Mouse (Mus musculus): ENCODE results near the gene Hsd17b11. TPM values are rescaled to one million over a fixed set of nuclear protein-coding genes. Genes with fewer than 3 reads are reported as not detected.

Hsd17b11 gene
- total RNA-seq, 1 experiment = 45.6 TPM

- Histone ChIP-seq H3K4me3 (ENCODE audit: insufficient read depth in 1 of 2, low read depth in 1 of 2, low read length in 2 of 2, poor library complexity in 1 of 2, severe bottlenecking in 1 of 2) (no peak overlapping the region), H3K4me1 (ENCODE audit: control insufficient read depth in 2 of 2, insufficient read depth in 2 of 2, low read length in 2 of 2, poor library complexity in 1 of 2) (no peaks in the 10 kb centered on the region), H3K27ac (ENCODE audit: insufficient read depth, low read depth, low read length, poor library complexity, severe bottlenecking) (no peak overlapping the region), H3K9ac (ENCODE audit: insufficient read depth, low read depth, low read length, poor library complexity, severe bottlenecking) (no peak overlapping the region), H3K36me3 (ENCODE audit: control insufficient read depth, insufficient read depth, low read length, poor library complexity, severe bottlenecking) (peaks cover 29% of the 10 kb centered on the region), H3K9me3 (ENCODE audit: control insufficient read depth, insufficient read depth, low read depth, low read length) (no peaks in the 10 kb centered on the region)
- no peak for TF ChIP-seq CHD2 (IDR thresholded peaks at IDR 0.05; ENCODE audit: low read depth, low read length)
- TF ChIP-seq ZNF384 (IDR thresholded peaks at IDR 0.05; ENCODE audit: low read depth, low read length) = no peak
- no peak for TF ChIP-seq MAFK (IDR thresholded peaks at IDR 0.05; ENCODE audit: insufficient read depth, low read depth, low read length)
- TF ChIP-seq ZC3H11A (IDR thresholded peaks at IDR 0.05; ENCODE audit: borderline replicate concordance, low read depth, low read length) = no peak
- no peak for TF ChIP-seq HCFC1 (IDR thresholded peaks at IDR 0.05; ENCODE audit: borderline replicate concordance, insufficient read depth, low read length)
- in situ Hi-C loops (cut with MboI; ENCODE audit: low sequenced_read_pairs in 2 of 2, unreplicated experiment in 2 of 2) = no loop called here
- no peak for DNase-seq (ENCODE audit: low read depth, low spot score)
These were observed 34.6 kb upstream of the Hsd17b11 start for GRCm38 (mm10) chr5:104056295-104056694.

- Histone ChIP-seq H3K4me1 (ENCODE audit: control insufficient read depth in 2 of 2, insufficient read depth in 2 of 2, low read length in 2 of 2, poor library complexity in 1 of 2) (no peaks in the 10 kb centered on the region), H3K4me3 (ENCODE audit: insufficient read depth in 1 of 2, low read depth in 1 of 2, low read length in 2 of 2, poor library complexity in 1 of 2, severe bottlenecking in 1 of 2) (no peak overlapping the region), H3K27ac (ENCODE audit: insufficient read depth, low read depth, low read length, poor library complexity, severe bottlenecking) (no peak overlapping the region), H3K36me3 (ENCODE audit: control insufficient read depth, insufficient read depth, low read length, poor library complexity, severe bottlenecking) (peaks cover 28% of the 10 kb centered on the region), H3K9me3 (ENCODE audit: control insufficient read depth, insufficient read depth, low read depth, low read length) (no peaks in the 10 kb centered on the region), H3K9ac (ENCODE audit: insufficient read depth, low read depth, low read length, poor library complexity, severe bottlenecking) (no peak overlapping the region)
- TF ChIP-seq MAFK (IDR thresholded peaks at IDR 0.05; ENCODE audit: insufficient read depth, low read depth, low read length) (no peak), ZC3H11A (IDR thresholded peaks at IDR 0.05; ENCODE audit: borderline replicate concordance, low read depth, low read length) (no peak), ZNF384 (IDR thresholded peaks at IDR 0.05; ENCODE audit: low read depth, low read length) (no peak), CHD2 (IDR thresholded peaks at IDR 0.05; ENCODE audit: low read depth, low read length) (no peak), HCFC1 (IDR thresholded peaks at IDR 0.05; ENCODE audit: borderline replicate concordance, insufficient read depth, low read length) (no peak)
- no peak for DNase-seq (ENCODE audit: low read depth, low spot score)
- in situ Hi-C loops (cut with MboI; ENCODE audit: low sequenced_read_pairs in 2 of 2, unreplicated experiment in 2 of 2) = no loop called here
These were observed 34.1 kb upstream of the Hsd17b11 start for GRCm38 (mm10) chr5:104055816-104056215.

- TF ChIP-seq CHD2 (IDR thresholded peaks at IDR 0.05; ENCODE audit: low read depth, low read length) (no peak), HCFC1 (IDR thresholded peaks at IDR 0.05; ENCODE audit: borderline replicate concordance, insufficient read depth, low read length) (no peak), ZNF384 (IDR thresholded peaks at IDR 0.05; ENCODE audit: low read depth, low read length) (no peak)
- no peak for DNase-seq (ENCODE audit: low read depth, low spot score)
- H3K9ac ChIP-seq (ENCODE audit: insufficient read depth, low read depth, low read length, poor library complexity, severe bottlenecking) = no peak overlapping the region
- no peaks in the 10 kb centered on the region for H3K9me3 ChIP-seq (ENCODE audit: control insufficient read depth, insufficient read depth, low read depth, low read length)
- no peak overlapping the region for H3K4me3 ChIP-seq (ENCODE audit: insufficient read depth in 1 of 2, low read depth in 1 of 2, low read length in 2 of 2, poor library complexity in 1 of 2, severe bottlenecking in 1 of 2)
- H3K27ac ChIP-seq (ENCODE audit: insufficient read depth, low read depth, low read length, poor library complexity, severe bottlenecking) = no peak overlapping the region
- peaks cover 23% of the 10 kb centered on the region for H3K36me3 ChIP-seq (ENCODE audit: control insufficient read depth, insufficient read depth, low read length, poor library complexity, severe bottlenecking)
- in situ Hi-C loops (cut with MboI; ENCODE audit: low sequenced_read_pairs in 2 of 2, unreplicated experiment in 2 of 2) = no loop called here
- H3K4me1 ChIP-seq (ENCODE audit: control insufficient read depth in 2 of 2, insufficient read depth in 2 of 2, low read length in 2 of 2, poor library complexity in 1 of 2) = peaks cover 0 to 3% of the 10 kb centered on the region in 2 experiments; a peak in 2 of 4 replicates
These were observed 33.2 kb upstream of the Hsd17b11 start for GRCm38 (mm10) chr5:104054938-104055337.

GRCm38 (mm10) chr5:104052956-104053355 lies 31.2 kb upstream of the Hsd17b11 start:
- peaks cover 0 to 4% of the 10 kb centered on the region in 2 experiments; a peak in 2 of 4 replicates for H3K4me1 ChIP-seq (ENCODE audit: control insufficient read depth in 2 of 2, insufficient read depth in 2 of 2, low read length in 2 of 2, poor library complexity in 1 of 2)
- H3K9me3 ChIP-seq (ENCODE audit: control insufficient read depth, insufficient read depth, low read depth, low read length) = no peaks in the 10 kb centered on the region
- no peak for TF ChIP-seq CHD2 (IDR thresholded peaks at IDR 0.05; ENCODE audit: low read depth, low read length)
- TF ChIP-seq HCFC1 (IDR thresholded peaks at IDR 0.05; ENCODE audit: borderline replicate concordance, insufficient read depth, low read length) = no peak
- no peak for TF ChIP-seq ZC3H11A (IDR thresholded peaks at IDR 0.05; ENCODE audit: borderline replicate concordance, low read depth, low read length)
- TF ChIP-seq MAFK (IDR thresholded peaks at IDR 0.05; ENCODE audit: insufficient read depth, low read depth, low read length) = no peak
- no peak for TF ChIP-seq ZNF384 (IDR thresholded peaks at IDR 0.05; ENCODE audit: low read depth, low read length)
- peaks cover 16% of the 10 kb centered on the region for H3K36me3 ChIP-seq (ENCODE audit: control insufficient read depth, insufficient read depth, low read length, poor library complexity, severe bottlenecking)
- H3K9ac ChIP-seq (ENCODE audit: insufficient read depth, low read depth, low read length, poor library complexity, severe bottlenecking) = no peak overlapping the region
- no peak overlapping the region for H3K4me3 ChIP-seq (ENCODE audit: insufficient read depth in 1 of 2, low read depth in 1 of 2, low read length in 2 of 2, poor library complexity in 1 of 2, severe bottlenecking in 1 of 2)
- H3K27ac ChIP-seq (ENCODE audit: insufficient read depth, low read depth, low read length, poor library complexity, severe bottlenecking) = no peak overlapping the region
- peak; percentile 68 for DNase-seq (ENCODE audit: low read depth, low spot score)
- in situ Hi-C loops (cut with MboI; ENCODE audit: low sequenced_read_pairs in 2 of 2, unreplicated experiment in 2 of 2) = no loop called here

- H3K4me1 ChIP-seq (ENCODE audit: control insufficient read depth in 2 of 2, insufficient read depth in 2 of 2, low read length in 2 of 2, poor library complexity in 1 of 2) = peaks cover 1 to 6% of the 10 kb centered on the region in 2 experiments; a peak in 2 of 4 replicates
- H3K36me3 ChIP-seq (ENCODE audit: control insufficient read depth, insufficient read depth, low read length, poor library complexity, severe bottlenecking) = peaks cover 7% of the 10 kb centered on the region
- no peak for DNase-seq (ENCODE audit: low read depth, low spot score)
- no peak overlapping the region for H3K27ac ChIP-seq (ENCODE audit: insufficient read depth, low read depth, low read length, poor library complexity, severe bottlenecking)
- no peak overlapping the region for H3K9ac ChIP-seq (ENCODE audit: insufficient read depth, low read depth, low read length, poor library complexity, severe bottlenecking)
- H3K9me3 ChIP-seq (ENCODE audit: control insufficient read depth, insufficient read depth, low read depth, low read length) = no peaks in the 10 kb centered on the region
- TF ChIP-seq ZNF384 (IDR thresholded peaks at IDR 0.05; ENCODE audit: low read depth, low read length) (no peak), MAFK (IDR thresholded peaks at IDR 0.05; ENCODE audit: insufficient read depth, low read depth, low read length) (no peak)
- in situ Hi-C loops (cut with MboI; ENCODE audit: low sequenced_read_pairs in 2 of 2, unreplicated experiment in 2 of 2) = no loop called here
- H3K4me3 ChIP-seq (ENCODE audit: insufficient read depth in 1 of 2, low read depth in 1 of 2, low read length in 2 of 2, poor library complexity in 1 of 2, severe bottlenecking in 1 of 2) = peak overlapping the region in 1 of 2 experiments; percentile 96; a peak in 2 of 4 replicates
These were observed 26.4 kb upstream of the Hsd17b11 start for GRCm38 (mm10) chr5:104048139-104048538.

Data from ES-E14 (cell line).